Mouse (Mus musculus): ENCODE measurements around the gene Cwc22. TPM values are rescaled to one million over a fixed set of nuclear protein-coding genes. Genes with fewer than 3 reads are reported as not detected.
A peak's percentile ranks its signal among the peaks of the same experiment; 100 is the strongest.

Cwc22 gene
- polyA plus RNA-seq, 1 experiment from 2014 or later = 31.4 TPM

DNA sequence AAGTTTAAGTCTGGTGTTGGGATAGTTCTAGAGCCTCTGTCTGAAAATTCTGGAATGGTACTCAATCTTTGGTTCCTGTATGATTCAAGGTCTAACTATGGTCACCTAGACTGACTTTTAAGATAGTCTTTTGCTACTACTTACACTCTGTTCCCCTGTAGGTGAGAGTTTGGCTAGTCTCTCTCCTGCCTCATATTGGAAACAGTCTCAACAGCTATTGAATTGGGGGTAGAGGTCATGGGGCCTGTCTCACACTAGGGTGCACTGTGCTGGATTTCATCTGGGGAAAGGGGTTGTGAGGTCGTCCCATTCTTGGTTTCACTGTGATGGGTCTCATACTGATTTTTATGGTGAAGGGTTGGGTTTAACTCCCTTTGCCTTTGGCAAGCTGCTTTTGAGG, 15.1 kb upstream of the Cwc22 start:
- Histone ChIP-seq H3K36me3 (no peaks in the 10 kb centered on the region), H3K4me1 (no peaks in the 10 kb centered on the region), H3K4me3 (no peak overlapping the region), H3K9me3 (no peaks in the 10 kb centered on the region), H3K4me2 (no peak overlapping the region), H3K27ac (no peak overlapping the region), H3K9ac (no peak overlapping the region), H3K27me3 (no peaks in the 10 kb centered on the region)
- no peak for ATAC-seq (ENCODE audit: borderline replicate concordance, extremely low read depth, low FRiP score, low TSS enrichment)
- 67% methylated on average over 1 of the region's 1 CpGs for WGBS

DNA sequence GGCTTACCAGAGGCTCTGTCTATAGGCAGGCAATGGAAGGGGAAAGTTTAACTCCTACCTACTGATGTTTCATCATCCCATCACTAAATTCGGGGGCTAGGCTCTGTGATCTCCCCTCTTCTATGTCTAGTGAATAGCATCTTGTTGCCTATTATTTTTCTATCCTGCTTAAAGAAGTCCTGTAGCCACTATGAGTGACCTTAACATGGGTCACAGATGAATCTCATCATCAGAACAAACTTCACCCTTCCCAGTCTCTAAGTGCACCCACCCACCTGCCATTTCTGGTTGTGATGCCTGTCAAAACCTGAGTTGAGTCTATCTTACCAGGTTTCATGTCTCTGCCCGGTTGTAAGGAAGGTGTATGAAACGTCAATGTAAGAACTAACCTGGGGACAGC, 14.5 kb upstream of the Cwc22 start:
- 81% methylated on average over 3 of the region's 3 CpGs for WGBS
- Histone ChIP-seq H3K27ac (no peak overlapping the region), H3K36me3 (no peaks in the 10 kb centered on the region), H3K4me1 (no peaks in the 10 kb centered on the region), H3K4me2 (no peak overlapping the region), H3K27me3 (no peaks in the 10 kb centered on the region), H3K4me3 (no peak overlapping the region), H3K9me3 (no peaks in the 10 kb centered on the region), H3K9ac (no peak overlapping the region)
- no peak for ATAC-seq (ENCODE audit: borderline replicate concordance, extremely low read depth, low FRiP score, low TSS enrichment)

DNA sequence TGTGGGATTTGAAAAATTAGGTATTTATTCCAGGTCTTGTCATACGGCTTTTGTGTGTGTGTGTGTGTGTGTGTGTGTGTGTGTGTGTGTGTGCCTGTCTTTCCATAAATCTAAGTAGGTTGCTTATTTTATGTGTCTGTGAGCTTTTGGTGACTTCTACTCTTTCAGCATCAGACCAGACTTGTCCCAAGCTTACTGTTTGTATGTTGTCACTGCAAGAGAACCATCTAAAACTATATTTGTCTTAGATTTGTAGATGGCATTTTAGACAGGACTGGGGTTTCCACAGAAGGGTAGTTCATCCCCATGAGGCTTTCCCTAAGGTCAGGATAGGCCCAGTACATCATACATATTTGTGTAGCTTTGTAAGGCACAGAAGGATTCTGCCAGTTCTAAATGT, 13.2 kb upstream of the Cwc22 start:
- Histone ChIP-seq H3K36me3 (no peaks in the 10 kb centered on the region), H3K9ac (no peak overlapping the region), H3K4me1 (no peaks in the 10 kb centered on the region), H3K27me3 (no peaks in the 10 kb centered on the region), H3K27ac (no peak overlapping the region), H3K4me2 (no peak overlapping the region), H3K9me3 (no peaks in the 10 kb centered on the region), H3K4me3 (no peak overlapping the region)
- no peak for ATAC-seq (ENCODE audit: borderline replicate concordance, extremely low read depth, low FRiP score, low TSS enrichment)
- 78% methylated on average over 1 of the region's 1 CpGs for WGBS

DNA sequence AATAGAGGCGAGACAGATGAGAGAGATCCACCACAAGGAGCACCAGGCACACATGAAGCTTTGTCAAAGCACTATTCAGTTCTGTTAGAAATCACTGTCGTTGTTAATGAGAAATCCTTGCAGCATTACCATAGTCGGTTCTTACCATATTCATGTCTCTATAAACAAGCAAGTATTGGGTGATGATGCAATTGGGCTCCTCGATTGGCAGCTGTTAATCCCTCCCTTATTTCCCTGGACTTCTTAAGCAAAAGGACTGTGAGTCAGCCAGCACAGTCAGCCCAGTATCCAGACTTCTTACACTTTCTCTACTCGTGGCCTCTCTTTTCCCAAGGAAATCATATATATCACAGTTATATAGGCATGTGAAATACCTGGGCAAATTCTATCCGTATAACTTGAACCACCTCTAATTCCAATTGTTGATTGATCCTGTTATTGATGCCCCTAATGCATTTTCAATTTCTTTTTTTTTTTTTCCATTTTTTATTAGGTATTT, 5.3 kb upstream of the Cwc22 start:
- H3K4me3 ChIP-seq = no peak overlapping the region
- H3K27ac ChIP-seq = no peak overlapping the region
- no peak overlapping the region for H3K4me2 ChIP-seq
- WGBS = 81% methylated on average over 6 of the region's 6 CpGs
- ATAC-seq (ENCODE audit: borderline replicate concordance, extremely low read depth, low FRiP score, low TSS enrichment) = no peak
- no peaks in the 10 kb centered on the region for H3K27me3 ChIP-seq
- H3K9ac ChIP-seq = no peak overlapping the region
- no peaks in the 10 kb centered on the region for H3K4me1 ChIP-seq
- no peaks in the 10 kb centered on the region for H3K36me3 ChIP-seq
- H3K9me3 ChIP-seq = no peaks in the 10 kb centered on the region

DNA sequence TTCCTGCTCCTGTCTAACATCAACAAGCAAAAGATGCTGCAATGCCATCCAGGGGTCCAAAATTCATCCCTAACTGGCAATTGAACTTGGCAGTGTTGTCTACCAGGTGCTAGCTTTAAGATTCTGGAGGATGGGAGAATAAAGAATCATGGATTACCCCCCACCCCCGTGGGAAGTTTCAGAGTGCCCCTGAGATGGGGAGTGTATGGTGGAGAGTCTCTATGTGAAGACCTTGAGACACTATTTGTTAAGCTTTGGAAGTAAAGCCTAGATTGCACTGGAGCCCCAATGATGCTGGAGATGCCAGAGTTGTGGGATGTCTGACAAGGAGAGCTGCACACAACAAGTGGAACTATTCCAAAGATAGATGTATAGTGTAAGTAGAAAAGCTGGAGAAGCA, 3.9 kb upstream of the Cwc22 start:
- Histone ChIP-seq H3K9ac (no peak overlapping the region), H3K27me3 (no peaks in the 10 kb centered on the region), H3K4me3 (no peak overlapping the region), H3K4me2 (no peak overlapping the region), H3K27ac (no peak overlapping the region), H3K9me3 (no peaks in the 10 kb centered on the region), H3K4me1 (peaks cover 3% of the 10 kb centered on the region), H3K36me3 (no peaks in the 10 kb centered on the region)
- no peak for ATAC-seq (ENCODE audit: borderline replicate concordance, extremely low read depth, low FRiP score, low TSS enrichment)
- 57% methylated on average over 1 of the region's 1 CpGs for WGBS

DNA sequence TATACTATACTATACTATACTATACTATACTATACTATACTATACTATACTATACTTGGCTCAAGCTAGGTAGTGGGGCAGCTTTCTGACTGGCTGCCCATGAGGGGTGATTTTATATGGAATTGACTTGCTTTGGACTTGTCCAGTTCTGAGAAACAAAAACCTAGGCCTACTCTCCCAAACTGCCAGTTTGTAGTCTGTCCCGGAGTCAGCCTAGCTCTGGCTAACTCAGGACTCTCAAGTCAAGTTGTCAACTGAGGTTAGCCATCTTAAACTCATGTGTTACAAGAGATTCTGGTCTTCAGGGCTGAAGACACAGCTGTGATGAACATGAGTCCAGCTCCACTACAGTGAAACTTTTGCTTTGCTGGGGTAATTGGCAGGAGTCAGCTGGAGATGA, 3.3 kb upstream of the Cwc22 start:
- Histone ChIP-seq H3K9ac (no peak overlapping the region), H3K9me3 (no peaks in the 10 kb centered on the region), H3K4me3 (no peak overlapping the region), H3K27me3 (no peaks in the 10 kb centered on the region), H3K27ac (no peak overlapping the region), H3K36me3 (no peaks in the 10 kb centered on the region), H3K4me2 (no peak overlapping the region), H3K4me1 (peaks cover 9% of the 10 kb centered on the region)
- WGBS = 77% methylated on average over 1 of the region's 1 CpGs
- ATAC-seq (ENCODE audit: borderline replicate concordance, extremely low read depth, low FRiP score, low TSS enrichment) = no peak

DNA sequence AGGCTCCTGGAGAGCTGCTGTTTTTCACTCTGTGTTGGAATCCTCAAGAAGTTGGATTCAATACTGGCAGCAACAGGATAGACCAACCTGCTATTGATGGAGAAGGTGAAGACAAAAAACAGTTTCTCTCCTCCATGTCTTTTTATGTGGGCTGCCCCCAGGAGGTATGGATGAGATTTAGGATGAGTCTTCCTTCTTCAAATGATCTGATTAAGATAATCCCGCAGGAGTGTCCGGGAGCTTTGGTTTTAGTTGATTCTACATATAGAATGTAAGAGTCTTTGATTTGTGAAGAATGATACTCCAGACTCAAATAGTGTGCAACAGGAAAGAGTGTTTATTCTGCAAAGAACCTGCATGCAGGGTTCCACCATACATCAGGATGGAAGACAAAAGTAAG, 2.7 kb upstream of the Cwc22 start:
- Histone ChIP-seq H3K9ac (no peak overlapping the region), H3K4me1 (peaks cover 12% of the 10 kb centered on the region)
- WGBS = 76% methylated on average over 2 of the region's 2 CpGs

DNA sequence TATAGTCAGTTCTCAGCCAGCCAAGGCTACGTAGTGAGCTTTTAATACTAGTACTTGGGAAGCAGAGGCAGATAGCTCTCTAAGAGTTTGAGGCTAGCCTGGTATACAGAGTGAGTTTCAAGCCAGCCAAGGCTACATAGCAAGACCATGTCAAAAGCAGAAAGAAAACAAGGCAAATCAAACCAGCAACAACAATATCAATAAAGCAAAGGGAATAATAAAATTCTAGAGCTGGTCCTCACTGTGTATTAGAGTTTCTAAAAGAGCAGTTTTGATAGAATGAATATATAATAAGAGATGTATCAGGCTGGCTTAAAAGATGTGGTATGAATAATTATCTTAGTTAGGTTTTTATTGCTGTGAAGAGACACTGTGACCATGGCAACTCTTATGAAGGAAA, 2.0 kb upstream of the Cwc22 start:
- no peaks in the 10 kb centered on the region for H3K27me3 ChIP-seq
- no peak overlapping the region for H3K27ac ChIP-seq
- ATAC-seq (ENCODE audit: borderline replicate concordance, extremely low read depth, low FRiP score, low TSS enrichment) = no peak
- no peak overlapping the region for H3K4me2 ChIP-seq
- H3K4me3 ChIP-seq = no peak overlapping the region
- H3K36me3 ChIP-seq = no peaks in the 10 kb centered on the region
- peaks cover 12% of the 10 kb centered on the region for H3K4me1 ChIP-seq
- no peaks in the 10 kb centered on the region for H3K9me3 ChIP-seq
- H3K9ac ChIP-seq = no peak overlapping the region
- WGBS = 76% methylated on average over 1 of the region's 1 CpGs

More for the DNA sequence above, 2.7 kb upstream of the Cwc22 start:
- no peak overlapping the region for H3K27ac ChIP-seq
- no peaks in the 10 kb centered on the region for H3K27me3 ChIP-seq
- H3K4me3 ChIP-seq = no peak overlapping the region
- no peak for ATAC-seq (ENCODE audit: borderline replicate concordance, extremely low read depth, low FRiP score, low TSS enrichment)
- no peaks in the 10 kb centered on the region for H3K36me3 ChIP-seq
- no peaks in the 10 kb centered on the region for H3K9me3 ChIP-seq
- H3K4me2 ChIP-seq = no peak overlapping the region

DNA sequence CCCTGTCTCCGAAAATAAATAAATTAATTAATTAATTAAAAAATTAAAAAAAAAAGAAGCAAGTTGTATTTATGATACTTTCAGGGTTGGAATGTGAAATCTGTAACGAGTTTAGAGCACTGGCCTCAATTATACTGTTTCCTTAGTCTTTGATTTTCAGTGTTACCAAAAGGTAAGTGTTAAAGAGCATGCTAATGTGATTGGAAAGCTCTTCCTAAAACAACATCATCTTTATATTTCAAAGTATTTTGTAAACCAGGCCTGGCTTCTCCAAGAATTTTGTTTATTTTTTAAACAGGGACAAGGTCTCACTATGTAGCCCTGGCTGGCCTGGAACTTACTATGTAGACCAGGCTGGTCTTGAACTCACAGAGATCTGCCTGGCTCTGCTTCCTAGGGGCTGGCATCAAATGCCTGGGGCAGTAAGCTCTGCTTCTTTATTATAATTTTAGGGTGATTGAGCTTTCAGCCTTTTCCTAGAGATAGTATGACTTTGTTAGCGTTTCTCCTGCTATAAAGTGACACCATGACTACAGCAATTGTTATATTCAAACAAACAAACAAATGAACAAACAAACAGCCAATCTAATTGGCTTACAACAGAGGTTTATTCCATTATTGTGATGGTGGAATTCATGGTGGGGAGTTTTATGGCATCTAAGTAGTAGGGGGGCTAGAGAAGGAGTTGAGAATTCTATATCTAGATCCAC, 1.1 kb upstream of the Cwc22 start:
- no peak overlapping the region for H3K4me3 ChIP-seq
- no peaks in the 10 kb centered on the region for H3K9me3 ChIP-seq
- no peak overlapping the region for H3K27ac ChIP-seq
- 73% methylated on average over 3 of the region's 3 CpGs for WGBS
- no peak overlapping the region for H3K4me2 ChIP-seq
- H3K9ac ChIP-seq = no peak overlapping the region
- H3K27me3 ChIP-seq = no peaks in the 10 kb centered on the region
- H3K36me3 ChIP-seq = no peaks in the 10 kb centered on the region; the same call in 1 of the 2 replicates
- ATAC-seq (ENCODE audit: borderline replicate concordance, extremely low read depth, low FRiP score, low TSS enrichment) = no peak
- peaks cover 12% of the 10 kb centered on the region for H3K4me1 ChIP-seq

DNA sequence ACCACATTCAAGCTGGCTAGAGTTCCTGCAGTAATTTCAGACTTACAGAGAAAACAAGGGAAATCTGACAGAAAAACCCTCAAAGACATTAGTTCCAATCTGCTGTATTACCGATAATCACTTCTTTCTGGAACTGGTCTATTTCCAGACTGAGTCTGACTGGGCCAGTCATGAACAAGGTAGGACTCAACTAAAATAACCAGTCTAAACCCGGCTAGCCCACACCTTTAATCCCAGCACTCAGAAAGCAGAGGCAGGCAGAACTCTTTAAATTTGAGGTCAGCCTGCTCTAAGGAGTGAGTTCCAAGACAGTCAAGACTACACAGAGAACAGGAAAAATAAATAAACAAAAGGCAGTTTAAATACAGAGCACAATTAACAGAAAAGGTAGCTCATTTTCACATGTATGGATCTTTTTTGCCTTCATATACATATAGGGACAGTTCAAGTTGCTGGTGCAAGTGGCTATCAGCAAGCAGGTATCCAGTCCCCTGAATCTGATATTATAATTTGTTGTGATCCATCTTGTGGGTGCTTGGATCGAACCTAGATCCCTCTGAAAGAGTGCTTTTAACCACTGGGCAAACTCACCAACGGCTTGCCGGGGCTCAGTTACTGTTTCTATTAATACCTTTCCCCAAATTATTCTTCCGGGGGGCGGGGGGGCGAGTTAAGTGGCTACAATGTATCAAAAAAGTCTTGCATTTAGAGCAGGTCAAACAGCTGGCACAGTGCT, 1.1 kb downstream of the Cwc22 start:
- H3K36me3 ChIP-seq = no peaks in the 10 kb centered on the region; the same call in 1 of the 2 replicates
- no peak for ATAC-seq (ENCODE audit: borderline replicate concordance, extremely low read depth, low FRiP score, low TSS enrichment)
- peak overlapping the region; percentile 74 for H3K4me3 ChIP-seq
- H3K9ac ChIP-seq = peak overlapping the region; percentile 90
- H3K27me3 ChIP-seq = no peaks in the 10 kb centered on the region
- 38% methylated on average over 8 of the region's 8 CpGs for WGBS
- peaks cover 12% of the 10 kb centered on the region for H3K4me1 ChIP-seq
- H3K9me3 ChIP-seq = no peaks in the 10 kb centered on the region
- peak overlapping the region; percentile 81 for H3K4me2 ChIP-seq
- no peak overlapping the region for H3K27ac ChIP-seq

DNA sequence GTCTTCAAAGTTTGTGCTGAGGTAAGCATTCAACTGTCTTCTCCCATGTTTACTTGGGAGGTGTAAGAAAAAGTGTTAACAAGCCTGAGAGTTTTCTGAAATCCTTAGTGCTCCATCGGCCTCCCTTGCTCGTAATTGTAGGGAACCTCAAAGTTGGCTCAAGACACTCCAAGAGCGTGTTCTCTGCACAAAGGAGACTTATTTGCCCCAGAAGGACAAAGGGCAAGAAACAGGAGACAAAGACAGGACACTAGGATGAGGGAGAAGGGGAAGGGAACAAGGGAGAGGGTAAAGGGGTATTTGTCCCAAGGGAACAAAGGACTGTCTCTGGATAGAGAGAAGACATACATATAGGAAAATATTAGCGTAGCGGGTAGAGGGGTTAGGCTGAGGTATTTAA, 1.9 kb downstream of the Cwc22 start:
- ATAC-seq (ENCODE audit: borderline replicate concordance, extremely low read depth, low FRiP score, low TSS enrichment) = no peak

DNA sequence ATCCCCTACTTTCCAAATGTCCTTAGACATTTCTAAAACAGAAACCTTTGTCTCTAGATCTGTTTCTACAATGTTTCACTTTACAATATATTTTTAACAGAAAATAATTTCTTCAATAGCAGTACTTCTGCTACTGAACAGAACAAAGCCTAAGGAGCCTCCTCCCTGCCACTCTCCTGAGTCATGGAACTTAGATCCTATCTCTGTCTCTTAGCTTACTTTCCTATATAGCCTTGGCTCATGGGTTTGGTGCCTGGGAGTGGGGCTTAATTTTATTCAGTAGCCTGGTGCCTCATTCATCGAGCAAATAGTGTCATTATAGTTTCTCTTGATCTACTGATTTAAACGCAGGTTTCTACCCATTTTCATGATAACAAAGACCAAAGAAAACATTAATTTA, 4.2 kb downstream of the Cwc22 start:
- Histone ChIP-seq H3K9ac (no peak overlapping the region), H3K4me1 (peaks cover 12% of the 10 kb centered on the region), H3K9me3 (no peaks in the 10 kb centered on the region), H3K27me3 (no peaks in the 10 kb centered on the region), H3K4me2 (no peak overlapping the region), H3K27ac (no peak overlapping the region), H3K36me3 (peaks cover 3% of the 10 kb centered on the region; the same call in 1 of the 2 replicates), H3K4me3 (no peak overlapping the region)
- ATAC-seq (ENCODE audit: borderline replicate concordance, extremely low read depth, low FRiP score, low TSS enrichment) = no peak
- 82% methylated on average over 2 of the region's 2 CpGs for WGBS

More for the DNA sequence above, 1.9 kb downstream of the Cwc22 start:
- WGBS = 93% methylated on average over 5 of the region's 5 CpGs
- Histone ChIP-seq H3K4me1 (peaks cover 12% of the 10 kb centered on the region), H3K9ac (no peak overlapping the region), H3K27ac (no peak overlapping the region), H3K9me3 (no peaks in the 10 kb centered on the region), H3K4me2 (0 out of 2 replicates have a peak overlapping the region, but pooled peaks have one; percentile 81), H3K4me3 (no peak overlapping the region), H3K27me3 (no peaks in the 10 kb centered on the region), H3K36me3 (no peaks in the 10 kb centered on the region; the same call in 1 of the 2 replicates)

All from lung, embryonic 15.5 days (tissue).